Mouse (Mus musculus): ENCODE data around the gene Gm28035. TPM values are rescaled to one million over a fixed set of nuclear protein-coding genes. Genes with fewer than 3 reads are reported as not detected.
A peak's percentile ranks its signal among the peaks of the same experiment; 100 is the strongest.

Gene Gm28035
- polyA plus RNA-seq, 1 experiment from 2014 or later, result 0.24 TPM

GRCm38 (mm10) chr2:30285416-30286181 lies 45.2 kb downstream of the Gm28035 start:
- Histone ChIP-seq H3K4me3 (peak overlapping the region; percentile 96), H3K9me3 (no peaks in the 10 kb centered on the region), H3K27ac (replicated peaks) (0 out of 2 replicates have a peak overlapping the region, but pooled peaks have one; percentile 52), H3K27me3 (no peaks in the 10 kb centered on the region), H3K36me3 (no peaks in the 10 kb centered on the region), H3K9ac (peak overlapping the region; percentile 90), H3K4me2 (peak overlapping the region; percentile 95), H3K4me1 (replicated peaks) (peaks cover 26% of the 10 kb centered on the region)
- ATAC-seq (ENCODE audit: low read depth), result peak; percentile 76
- 17% methylated on average over 38 of the region's 38 CpGs for WGBS

- Histone ChIP-seq H3K4me2 (peak within 1 kb of the TSS; percentile 95), H3K4me1 (replicated peaks) (peaks cover 26% of the 10 kb centered on the region), H3K9ac (peak within 1 kb of the TSS; percentile 90), H3K27ac (replicated peaks) (peak within 1 kb of the TSS; percentile 71), H3K4me3 (peak within 1 kb of the TSS; percentile 96), H3K36me3 (peaks cover 3% of the 10 kb centered on the region; the same call in 1 of the 2 replicates), H3K9me3 (no peaks in the 10 kb centered on the region), H3K27me3 (no peaks in the 10 kb centered on the region)
- peak; percentile 94 for ATAC-seq (ENCODE audit: low read depth)
- under 1% methylated on average over 53 of the region's 68 CpGs for WGBS
These were observed 46.0 kb downstream of the Gm28035 start, which contains the start of the genes Dolk and Nup188 for GRCm38 (mm10) chr2:30286192-30287026. Dolk (minus strand) TSS chr2:30286334. Nup188 (plus strand) TSS chr2:30286397.

- Histone ChIP-seq H3K9me3 (no peaks in the 10 kb centered on the region), H3K4me1 (replicated peaks) (peaks cover 26% of the 10 kb centered on the region), H3K27me3 (no peaks in the 10 kb centered on the region), H3K4me2 (peak overlapping the region; percentile 95), H3K4me3 (peak overlapping the region; percentile 96), H3K9ac (peak overlapping the region; percentile 90), H3K36me3 (peaks cover 5% of the 10 kb centered on the region; the same call in 1 of the 2 replicates), H3K27ac (replicated peaks) (peak overlapping the region; percentile 71)
- WGBS, result under 1% methylated on average over 10 of the region's 10 CpGs
- ATAC-seq (ENCODE audit: low read depth), result no peak
These were observed 46.6 kb downstream of the Gm28035 start for GRCm38 (mm10) chr2:30287027-30287373.

- Histone ChIP-seq H3K27ac (replicated peaks) (no peak overlapping the region), H3K9me3 (no peaks in the 10 kb centered on the region), H3K9ac (no peak overlapping the region), H3K4me3 (no peak overlapping the region), H3K4me1 (replicated peaks) (no peaks in the 10 kb centered on the region), H3K27me3 (no peaks in the 10 kb centered on the region), H3K4me2 (no peak overlapping the region), H3K36me3 (peaks cover 72% of the 10 kb centered on the region)
- WGBS, result 77% methylated on average over 3 of the region's 3 CpGs
- no peak for ATAC-seq (ENCODE audit: low read depth)
These were observed 59.2 kb downstream of the Gm28035 start for GRCm38 (mm10) chr2:30299525-30299924.

- whole genome bisulfite sequencing, result 94% methylated on average over 5 of the region's 5 CpGs
- Histone ChIP-seq H3K9ac (no peak overlapping the region), H3K4me2 (no peak overlapping the region), H3K4me3 (no peak overlapping the region), H3K36me3 (peaks cover 77% of the 10 kb centered on the region), H3K27ac (replicated peaks) (no peak overlapping the region), H3K4me1 (replicated peaks) (no peaks in the 10 kb centered on the region), H3K9me3 (no peaks in the 10 kb centered on the region), H3K27me3 (no peaks in the 10 kb centered on the region)
- no peak for ATAC-seq (ENCODE audit: low read depth)
These were observed 59.6 kb downstream of the Gm28035 start for GRCm38 (mm10) chr2:30299966-30300365.

GRCm38 (mm10) chr2:30306087-30306486 lies 65.7 kb downstream of the Gm28035 start:
- Histone ChIP-seq H3K4me3 (no peak overlapping the region), H3K4me1 (replicated peaks) (no peaks in the 10 kb centered on the region), H3K27ac (replicated peaks) (no peak overlapping the region), H3K27me3 (no peaks in the 10 kb centered on the region), H3K4me2 (no peak overlapping the region), H3K9ac (no peak overlapping the region), H3K36me3 (peaks cover 99% of the 10 kb centered on the region), H3K9me3 (no peaks in the 10 kb centered on the region)
- WGBS, result 95% methylated on average over 7 of the region's 7 CpGs
- no peak for ATAC-seq (ENCODE audit: low read depth)

GRCm38 (mm10) chr2:30309351-30309750 lies 69.0 kb downstream of the Gm28035 start:
- WGBS, result 94% methylated on average over 3 of the region's 3 CpGs
- Histone ChIP-seq H3K4me2 (no peak overlapping the region), H3K9me3 (no peaks in the 10 kb centered on the region), H3K4me1 (replicated peaks) (no peaks in the 10 kb centered on the region), H3K27me3 (no peaks in the 10 kb centered on the region), H3K27ac (replicated peaks) (no peak overlapping the region), H3K9ac (no peak overlapping the region), H3K4me3 (no peak overlapping the region), H3K36me3 (peaks cover 98% of the 10 kb centered on the region)
- ATAC-seq (ENCODE audit: low read depth), result no peak

GRCm38 (mm10) chr2:30311481-30311880 lies 71.1 kb downstream of the Gm28035 start:
- H3K27me3 ChIP-seq, result no peaks in the 10 kb centered on the region
- peaks cover 98% of the 10 kb centered on the region for H3K36me3 ChIP-seq
- no peak overlapping the region for H3K4me3 ChIP-seq
- no peak overlapping the region for H3K4me2 ChIP-seq
- 91% methylated on average over 2 of the region's 2 CpGs for WGBS
- H3K9me3 ChIP-seq, result no peaks in the 10 kb centered on the region
- no peaks in the 10 kb centered on the region for H3K4me1 ChIP-seq (replicated peaks)
- no peak overlapping the region for H3K9ac ChIP-seq
- no peak overlapping the region for H3K27ac ChIP-seq (replicated peaks)
- no peak for ATAC-seq (ENCODE audit: low read depth)

GRCm38 (mm10) chr2:30316136-30316535 lies 75.8 kb downstream of the Gm28035 start:
- no peak overlapping the region for H3K4me3 ChIP-seq
- H3K36me3 ChIP-seq, result peaks cover 97% of the 10 kb centered on the region
- H3K27ac ChIP-seq (replicated peaks), result no peak overlapping the region
- H3K27me3 ChIP-seq, result no peaks in the 10 kb centered on the region
- H3K4me1 ChIP-seq (replicated peaks), result no peaks in the 10 kb centered on the region
- no peak overlapping the region for H3K4me2 ChIP-seq
- no peak overlapping the region for H3K9ac ChIP-seq
- ATAC-seq (ENCODE audit: low read depth), result no peak
- WGBS, result 94% methylated on average over 4 of the region's 4 CpGs
- H3K9me3 ChIP-seq, result no peaks in the 10 kb centered on the region

GRCm38 (mm10) chr2:30316955-30317354 lies 76.6 kb downstream of the Gm28035 start:
- Histone ChIP-seq H3K9me3 (no peaks in the 10 kb centered on the region), H3K27me3 (no peaks in the 10 kb centered on the region), H3K4me3 (no peak overlapping the region), H3K4me2 (no peak overlapping the region), H3K27ac (replicated peaks) (no peak overlapping the region), H3K9ac (no peak overlapping the region), H3K36me3 (peaks cover 99% of the 10 kb centered on the region), H3K4me1 (replicated peaks) (no peaks in the 10 kb centered on the region)
- 97% methylated on average over 5 of the region's 5 CpGs for WGBS
- ATAC-seq (ENCODE audit: low read depth), result no peak

- Histone ChIP-seq H3K36me3 (peaks cover 99% of the 10 kb centered on the region), H3K9me3 (no peaks in the 10 kb centered on the region), H3K4me2 (no peak overlapping the region), H3K4me1 (replicated peaks) (no peaks in the 10 kb centered on the region), H3K9ac (no peak overlapping the region), H3K4me3 (no peak overlapping the region), H3K27ac (replicated peaks) (no peak overlapping the region), H3K27me3 (no peaks in the 10 kb centered on the region)
- 88% methylated on average over 4 of the region's 4 CpGs for WGBS
- ATAC-seq (ENCODE audit: low read depth), result no peak
These were observed 78.9 kb downstream of the Gm28035 start for GRCm38 (mm10) chr2:30319260-30319659.

GRCm38 (mm10) chr2:30323111-30323510 lies 82.7 kb downstream of the Gm28035 start:
- H3K4me3 ChIP-seq, result no peak overlapping the region
- H3K27me3 ChIP-seq, result no peaks in the 10 kb centered on the region
- no peak overlapping the region for H3K27ac ChIP-seq (replicated peaks)
- no peak overlapping the region for H3K9ac ChIP-seq
- H3K9me3 ChIP-seq, result no peaks in the 10 kb centered on the region
- H3K4me2 ChIP-seq, result no peak overlapping the region
- no peak for ATAC-seq (ENCODE audit: low read depth)
- no peaks in the 10 kb centered on the region for H3K4me1 ChIP-seq (replicated peaks)
- H3K36me3 ChIP-seq, result peaks cover 99% of the 10 kb centered on the region
- 88% methylated on average over 7 of the region's 7 CpGs for WGBS

Data from neural tube, embryonic 13.5 days (tissue).